Mouse (Mus musculus) liver, adult 2 months (tissue): ENCODE data around the gene Apol6. TPM values are rescaled to one million over a fixed set of nuclear protein-coding genes. Genes with fewer than 3 reads are reported as not detected.

Source experiments
- DNase-seq: peaks from one replicate; pipeline ENCODE4 v3.0.0-alpha.2; 2011; ENCODE audit warnings: low read depth, low spot score; ENCODE audit errors: extremely low read depth
- H3K27ac ChIP-seq: fragments of 200-500 bp; replicated peaks from 2 replicates; pipeline ENCODE4 v1.5.1; 2012; ENCODE audit warnings: low read depth, mild to moderate bottlenecking, control low read depth, inconsistent platforms, low read length; ENCODE audit not compliant: insufficient read depth
- H3K27me3 ChIP-seq: fragments of 200-500 bp; 2 replicates; pipeline ENCODE4 v1.6.1; 2012; ENCODE audit warnings: mild to moderate bottlenecking, moderate library complexity, low read length, inconsistent platforms; ENCODE audit not compliant: control insufficient read depth, insufficient read depth
- H3K36me3 ChIP-seq: fragments of 200-500 bp; 2 replicates; pipeline ENCODE4 v1.6.1; 2012; ENCODE audit warnings: low read length, inconsistent platforms; ENCODE audit not compliant: control insufficient read depth, insufficient read depth
- H3K4me1 ChIP-seq: fragments of 200-500 bp; 2 replicates; pipeline ENCODE4 v1.6.1; 2011; ENCODE audit warnings: low read length; ENCODE audit not compliant: control insufficient read depth, insufficient read depth
- H3K4me3 ChIP-seq: fragments of 200-500 bp; 2 replicates; pipeline ENCODE4 v1.5.1; 2011; ENCODE audit warnings: low read depth, mild to moderate bottlenecking, control low read depth, low read length, moderate library complexity; ENCODE audit not compliant: insufficient read depth
- H3K79me2 ChIP-seq: fragments of 200-500 bp; 2 replicates; pipeline ENCODE4 v1.6.1; 2012; ENCODE audit warnings: inconsistent platforms, mild to moderate bottlenecking, low read length, moderate library complexity; ENCODE audit not compliant: control insufficient read depth, insufficient read depth
- H3K9ac ChIP-seq: fragments of 200-500 bp; 2 replicates; pipeline ENCODE4 v1.6.1; 2012; ENCODE audit warnings: low read depth, mild to moderate bottlenecking, control low read depth, inconsistent platforms, low read length
- CTCF ChIP-seq: fragments of 200-500 bp; IDR thresholded peaks from 2 replicates; pipeline ENCODE4 v1.5.1; 2011; ENCODE audit warnings: low read depth, low read length, control low read depth
- POLR2A ChIP-seq: fragments of 200-500 bp; IDR thresholded peaks from 2 replicates; pipeline ENCODE4 v1.6.1; 2011; ENCODE audit warnings: low read length, control low read depth; ENCODE audit not compliant: insufficient read depth; ENCODE audit errors: extremely low read depth
- WGBS: fragments of 180-500 bp; shearing (Covaris S2); methylation state at CpG from one replicate; pipeline ENCODE4 v1.1.7; 2018; 5-methylcytosine and 5-hydroxymethylcytosine counted together
- polyA plus RNA-seq: library from polyadenylated mRNA; depleted of rRNA; stranded (reverse); fragments of >200 nt; gene quantifications from 2 replicates; pipeline ENCODE4 v1.2.3, GENCODE M21; 2012
- total RNA-seq: library from RNA; depleted of rRNA; stranded (reverse); fragments of >200 nt; gene quantifications from 2 replicates; pipeline ENCODE4 v1.2.3, GENCODE M21; 2014

Apol6 gene
- total and polyA plus RNA-seq, 2 experiments: 0.37 TPM; not detected in 1

DNA sequence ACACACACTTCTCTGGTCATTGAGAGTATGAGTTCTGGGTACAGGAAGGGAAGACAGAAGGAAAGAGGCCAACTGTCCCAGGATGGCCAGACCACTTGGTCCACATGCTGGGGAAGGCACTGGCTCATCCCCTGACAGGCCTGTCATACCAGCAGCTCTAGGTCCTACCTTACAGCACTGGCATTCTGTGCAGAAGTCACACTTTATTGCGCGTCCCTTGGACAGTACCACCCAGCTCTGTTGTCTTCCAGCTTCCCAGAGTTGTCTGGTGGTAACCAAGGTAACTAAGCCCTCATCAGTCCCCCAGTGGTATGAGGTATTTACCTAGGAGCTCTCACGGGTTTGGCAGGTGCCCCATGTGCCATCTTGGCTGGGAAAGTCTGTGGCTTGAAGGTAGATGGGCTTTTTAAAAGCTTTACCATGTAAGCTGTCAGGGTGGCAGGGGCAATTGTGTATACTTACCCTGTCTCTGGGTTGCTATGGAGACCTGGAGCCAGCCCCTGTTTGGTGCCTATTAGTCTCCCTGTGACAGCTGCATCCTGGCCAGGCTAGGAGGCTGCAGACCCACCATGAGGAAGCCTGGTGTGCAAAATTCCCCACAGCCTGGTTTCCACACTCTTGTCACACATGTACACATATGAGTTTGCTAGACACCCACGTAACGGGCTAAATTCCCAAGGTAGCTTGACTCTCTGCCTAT lies 18.5 kb upstream of the Apol6 start:
- H3K36me3 ChIP-seq: no peaks in the 10 kb centered on the region
- no peaks in the 10 kb centered on the region for H3K79me2 ChIP-seq
- 86% methylated on average over 5 of the region's 5 CpGs for WGBS
- H3K27me3 ChIP-seq: no peaks in the 10 kb centered on the region
- no peak overlapping the region for H3K27ac ChIP-seq
- no peak for DNase-seq
- no peaks in the 10 kb centered on the region for H3K4me1 ChIP-seq
- TF ChIP-seq CTCF: no peak
- no peak for TF ChIP-seq POLR2A
- H3K4me3 ChIP-seq: no peak overlapping the region
- no peak overlapping the region for H3K9ac ChIP-seq

- H3K27ac ChIP-seq: no peak overlapping the region
- 97% methylated on average over 3 of the region's 3 CpGs for WGBS
- no peak for DNase-seq
Observed at GRCm38 (mm10) chr15:77027117-77027516, 17.4 kb upstream of the Apol6 start.

DNA sequence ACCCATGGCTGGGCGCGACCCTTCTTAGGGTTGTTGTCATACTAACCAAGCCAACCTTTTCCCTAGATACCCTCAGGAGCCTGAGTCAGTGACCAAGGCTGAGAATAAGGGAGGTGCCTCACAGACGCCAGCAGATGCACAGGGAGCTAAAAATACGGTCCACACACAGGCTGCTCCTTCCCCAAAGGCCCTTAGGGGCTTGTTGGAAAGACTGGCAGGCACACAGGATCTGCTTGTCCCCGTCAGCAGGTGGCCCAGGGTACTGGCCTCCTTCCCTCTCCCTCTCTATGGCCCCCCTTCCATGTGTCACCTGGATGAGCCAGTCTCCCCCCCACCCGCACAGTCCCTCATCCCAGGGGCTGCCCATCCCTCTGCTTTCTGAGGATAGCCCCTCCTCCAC lies 16.9 kb upstream of the Apol6 start:
- no peak for DNase-seq
- no peaks in the 10 kb centered on the region for H3K36me3 ChIP-seq
- H3K4me3 ChIP-seq: no peak overlapping the region
- H3K27ac ChIP-seq: no peak overlapping the region
- H3K9ac ChIP-seq: no peak overlapping the region
- no peak for TF ChIP-seq POLR2A
- TF ChIP-seq CTCF: no peak
- H3K27me3 ChIP-seq: no peaks in the 10 kb centered on the region
- no peaks in the 10 kb centered on the region for H3K79me2 ChIP-seq
- 89% methylated on average over 6 of the region's 6 CpGs for WGBS
- no peaks in the 10 kb centered on the region for H3K4me1 ChIP-seq

More at GRCm38 (mm10) chr15:77027117-77027516, 17.4 kb upstream of the Apol6 start:
- no peaks in the 10 kb centered on the region for H3K79me2 ChIP-seq
- no peak for TF ChIP-seq CTCF
- no peak for TF ChIP-seq POLR2A
- no peaks in the 10 kb centered on the region for H3K36me3 ChIP-seq
- H3K9ac ChIP-seq: no peak overlapping the region
- no peaks in the 10 kb centered on the region for H3K4me1 ChIP-seq
- H3K27me3 ChIP-seq: no peaks in the 10 kb centered on the region
- no peak overlapping the region for H3K4me3 ChIP-seq

DNA sequence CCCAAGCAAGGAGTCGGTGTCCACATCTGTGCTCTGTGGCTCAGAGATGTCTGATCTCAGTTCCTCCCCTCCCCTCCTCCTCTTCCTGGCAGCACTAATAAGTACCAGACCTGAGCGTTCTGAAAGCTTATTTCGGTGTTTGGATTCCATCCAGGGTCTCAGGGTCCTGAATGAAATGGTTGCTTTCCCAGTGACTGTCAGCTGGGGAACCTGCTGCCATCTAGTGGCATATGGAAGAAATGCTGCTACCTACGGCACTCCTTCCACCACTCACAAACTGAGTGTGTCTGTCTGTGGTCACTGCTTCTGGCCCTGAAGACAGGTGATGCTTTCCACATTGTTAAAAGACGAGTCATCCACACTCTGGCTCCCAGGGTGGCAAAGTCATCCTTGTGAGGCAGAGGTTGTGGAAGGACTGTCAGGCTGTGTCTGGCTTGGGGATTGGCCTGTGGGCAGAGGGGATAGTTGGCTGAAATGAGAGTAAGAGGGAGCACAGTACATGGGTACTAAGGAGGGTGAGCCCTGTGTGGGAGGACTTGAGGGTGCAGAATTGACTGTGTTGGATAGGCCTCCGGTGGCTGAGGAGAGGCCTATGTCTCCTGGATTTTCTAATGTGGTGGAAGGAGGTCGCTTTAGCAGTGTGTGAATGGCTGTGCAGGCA lies 15.1 kb upstream of the Apol6 start:
- Histone ChIP-seq H3K27me3 (no peaks in the 10 kb centered on the region), H3K79me2 (no peaks in the 10 kb centered on the region), H3K36me3 (no peaks in the 10 kb centered on the region), H3K4me1 (no peaks in the 10 kb centered on the region), H3K27ac (no peak overlapping the region), H3K9ac (no peak overlapping the region), H3K4me3 (no peak overlapping the region)
- peak; percentile 21 for DNase-seq
- TF ChIP-seq CTCF (peak; percentile 74; the same call in 1 of the 2 replicates), POLR2A (no peak)
- 36% methylated on average over 7 of the region's 7 CpGs for WGBS

GRCm38 (mm10) chr15:77031271-77031670 lies 13.3 kb upstream of the Apol6 start:
- no peak for DNase-seq
- 86% methylated on average over 3 of the region's 3 CpGs for WGBS

GRCm38 (mm10) chr15:77034526-77034925 lies 10.0 kb upstream of the Apol6 start:
- WGBS: 86% methylated on average over 6 of the region's 6 CpGs
- Histone ChIP-seq H3K36me3 (no peaks in the 10 kb centered on the region), H3K27me3 (no peaks in the 10 kb centered on the region), H3K79me2 (no peaks in the 10 kb centered on the region), H3K4me1 (peaks cover 7% of the 10 kb centered on the region; the same call in 1 of the 2 replicates), H3K9ac (no peak overlapping the region), H3K4me3 (no peak overlapping the region), H3K27ac (no peak overlapping the region)
- DNase-seq: no peak
- TF ChIP-seq CTCF (no peak), POLR2A (no peak)

More at GRCm38 (mm10) chr15:77031271-77031670, 13.3 kb upstream of the Apol6 start:
- no peaks in the 10 kb centered on the region for H3K79me2 ChIP-seq
- H3K4me1 ChIP-seq: peaks cover 3% of the 10 kb centered on the region; the same call in 1 of the 2 replicates
- H3K36me3 ChIP-seq: no peaks in the 10 kb centered on the region
- H3K27me3 ChIP-seq: no peaks in the 10 kb centered on the region
- H3K4me3 ChIP-seq: no peak overlapping the region
- TF ChIP-seq POLR2A (no peak), CTCF (no peak)
- no peak overlapping the region for H3K9ac ChIP-seq
- no peak overlapping the region for H3K27ac ChIP-seq
